9 mouse cellular contexts compared by ENCODE assay signal in the genomic region with DNA sequence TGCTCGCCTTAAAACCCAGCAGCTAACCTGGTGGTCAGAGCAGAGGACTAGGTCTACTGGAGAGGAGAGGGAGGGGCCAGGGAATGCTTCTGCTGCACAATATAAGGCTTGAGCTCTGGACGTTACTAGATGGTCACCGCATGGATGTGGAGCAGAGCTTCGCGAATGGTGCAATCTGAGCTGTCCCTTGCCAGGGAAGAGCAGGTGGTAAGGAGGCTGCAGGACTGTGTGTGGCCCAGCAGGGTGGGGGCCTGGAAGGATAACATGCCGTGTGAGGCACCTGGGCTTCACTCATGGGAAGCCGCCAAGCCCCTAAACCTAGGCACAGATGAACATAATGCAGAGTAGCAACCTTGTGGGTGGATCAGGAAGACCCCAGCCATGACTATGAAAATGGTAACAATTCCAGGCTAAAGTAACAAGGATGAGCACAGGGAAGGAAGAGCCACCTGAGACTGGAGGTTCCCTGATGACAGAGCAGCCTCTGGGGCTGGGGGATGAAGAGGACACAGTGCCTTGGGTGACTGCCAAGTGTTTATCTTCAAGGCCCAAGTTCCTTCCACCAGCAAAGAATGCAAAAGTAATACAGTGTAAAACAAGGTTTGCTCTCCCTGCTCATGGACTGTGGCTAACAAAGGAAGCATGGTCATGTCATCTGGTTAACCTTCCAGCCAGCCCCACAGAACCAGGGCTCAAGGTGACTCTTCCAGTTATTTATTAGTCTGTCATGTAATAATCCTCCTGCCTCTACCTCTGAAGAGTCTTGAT. TPM values are rescaled to one million over a fixed set of nuclear protein-coding genes. Genes with fewer than 3 reads are reported as not detected.
DNase-seq lines count a peak whose midpoint lies in the region; ATAC-seq lines count a peak whose summit lies in the region.
"Had no signal": no experiment of that assay in that cellular context is flagged by ENCODE, and none has a peak within 500 bp of the region (broad histone marks: within the 10 kb centered on the region; RNA-seq: fewer than 3 reads in every experiment).

No protein-coding gene starts in this region.

- H3K4me2 ChIP-seq in liver, embryonic 12.5 days: peak overlapping the region; percentile 14; the same call in 1 of the 2 replicates
- H3K4me2 ChIP-seq in hindbrain, embryonic 11.5 days (replicated peaks; ENCODE audit: low read depth, low read length): peak overlapping the region; percentile 40
- no peak overlapping the region for H3K4me2 ChIP-seq in liver, embryonic 13.5 days

- no peak for ATAC-seq in liver, embryonic 12.5 days
- no peak for ATAC-seq in hindbrain, embryonic 11.5 days (ENCODE audit: low FRiP score)
- ATAC-seq in liver, embryonic 13.5 days (ENCODE audit: low read depth): peak; percentile 14; the same call in 1 of the 2 replicates

- H3K27me3 ChIP-seq in liver, embryonic 12.5 days (replicated peaks): no peaks in the 10 kb centered on the region
- no peaks in the 10 kb centered on the region for H3K27me3 ChIP-seq in hindbrain, embryonic 11.5 days (ENCODE audit: control insufficient read depth, insufficient read depth, low read length)
- H3K27me3 ChIP-seq in liver, embryonic 13.5 days: no peaks in the 10 kb centered on the region

- WGBS in liver, embryonic 12.5 days (ENCODE audit: insufficient replicate concordance): 72% methylated on average over 7 of the region's 7 CpGs
- 67% methylated on average over 7 of the region's 7 CpGs for WGBS in hindbrain, embryonic 11.5 days
- WGBS in liver, embryonic 13.5 days (ENCODE audit: insufficient replicate concordance): 73% methylated on average over 7 of the region's 7 CpGs

- H3K36me3 ChIP-seq in liver, embryonic 12.5 days: no peaks in the 10 kb centered on the region
- H3K36me3 ChIP-seq in hindbrain, embryonic 11.5 days (ENCODE audit: control insufficient read depth, insufficient read depth, low read length): no peaks in the 10 kb centered on the region
- H3K36me3 ChIP-seq in liver, embryonic 13.5 days: no peaks in the 10 kb centered on the region

- no peak overlapping the region for H3K9ac ChIP-seq in liver, embryonic 12.5 days
- peak overlapping the region; percentile 31; the same call in 1 of the 2 replicates for H3K9ac ChIP-seq in hindbrain, embryonic 11.5 days (ENCODE audit: low read depth, low read length)
- no peak overlapping the region for H3K9ac ChIP-seq in liver, embryonic 13.5 days

- H3K9me3 ChIP-seq in liver, embryonic 12.5 days (replicated peaks): no peaks in the 10 kb centered on the region
- H3K9me3 ChIP-seq in hindbrain, embryonic 11.5 days (ENCODE audit: control insufficient read depth, low read length): no peaks in the 10 kb centered on the region
- no peaks in the 10 kb centered on the region for H3K9me3 ChIP-seq in liver, embryonic 13.5 days (replicated peaks)

- H3K4me3 ChIP-seq in liver, embryonic 12.5 days: no peak overlapping the region
- peak overlapping the region; percentile 51 for H3K4me3 ChIP-seq in hindbrain, embryonic 11.5 days (ENCODE audit: low read depth, low read length)
- H3K4me3 ChIP-seq in liver, embryonic 13.5 days (replicated peaks): no peak overlapping the region

- no peak for DNase-seq in liver
- DNase-seq in cerebellum, postnatal 25 days: peak; percentile 82 to 88
- DNase-seq in hindbrain, embryonic 11.5 days (ENCODE audit: low spot score): no peak
- DNase-seq in liver, embryonic 13.5 days: no peak
- no peak for DNase-seq in layer of hippocampus, postnatal 10 days (ENCODE audit: low spot score in 2 of 2)
- DNase-seq in natural killer cell, adult 2 months (ENCODE audit: low spot score in 2 of 2): no peak
- DNase-seq in urinary bladder, adult 18-20 months (ENCODE audit: low spot score in 2 of 2): no peak

- peaks cover 32% of the 10 kb centered on the region for H3K4me1 ChIP-seq in liver, embryonic 12.5 days
- peaks cover 6% of the 10 kb centered on the region for H3K4me1 ChIP-seq in hindbrain, embryonic 11.5 days (replicated peaks; ENCODE audit: control insufficient read depth, insufficient read depth, low read length)
- H3K4me1 ChIP-seq in liver, embryonic 13.5 days (replicated peaks): peaks cover 31% of the 10 kb centered on the region

- peak overlapping the region; percentile 48 for H3K27ac ChIP-seq in liver, embryonic 12.5 days
- H3K27ac ChIP-seq in hindbrain, embryonic 11.5 days (ENCODE audit: low read depth, low read length): no peak overlapping the region
- 0 out of 2 replicates have a peak overlapping the region, but pooled peaks have one; percentile 43 for H3K27ac ChIP-seq in liver, embryonic 13.5 days

RNA-seq across cellular contexts. Expression of gene Rufy3, which starts 21.8 kb away (rescaled TPM):
- polyA plus RNA-seq in liver, embryonic 12.5 days (2016; fragmentation: Nextera tagmentation; extraction: Ambion mirVana): 7.5 and 7.9 TPM in 2 replicates
- polyA plus RNA-seq in hindbrain, embryonic 11.5 days (2014; fragmentation: Nextera tagmentation; extraction: Ambion mirVana): 168 and 180 TPM in 2 replicates
- 3.7 and 4.5 TPM in 2 replicates for polyA plus RNA-seq in liver, embryonic 13.5 days (2015; fragmentation: Nextera tagmentation; extraction: Ambion mirVana)
- 100 to 1,000 TPM; 184 to 188 TPM for total RNA-seq in layer of hippocampus, postnatal 10 days (2021)

RNA-seq across cellular contexts. Expression of gene Utp3, which starts 32.3 kb away (rescaled TPM):
- polyA plus RNA-seq in liver, embryonic 12.5 days (2016; fragmentation: Nextera tagmentation; extraction: Ambion mirVana): 51.3 and 52.3 TPM in 2 replicates
- 68.7 and 75.4 TPM in 2 replicates for polyA plus RNA-seq in hindbrain, embryonic 11.5 days (2014; fragmentation: Nextera tagmentation; extraction: Ambion mirVana)
- polyA plus RNA-seq in liver, embryonic 13.5 days (2015; fragmentation: Nextera tagmentation; extraction: Ambion mirVana): 45.8 and 50.6 TPM in 2 replicates
- total RNA-seq in layer of hippocampus, postnatal 10 days (2021): 10 to 100 TPM; 29.7 to 31.0 TPM

RNA-seq across cellular contexts. Expression of gene Jchain, which starts 58.9 kb away (rescaled TPM):
- polyA plus RNA-seq in liver, embryonic 12.5 days (2016; fragmentation: Nextera tagmentation; extraction: Ambion mirVana): 0.11 and 0.12 TPM in 2 replicates
- polyA plus RNA-seq in hindbrain, embryonic 11.5 days (2014; fragmentation: Nextera tagmentation; extraction: Ambion mirVana): 0.49 TPM in 1 of 2 replicates, not detected in the other
- 0.15 and 0.38 TPM in 2 replicates for polyA plus RNA-seq in liver, embryonic 13.5 days (2015; fragmentation: Nextera tagmentation; extraction: Ambion mirVana)
- under 1 TPM; 0.25 to 0.34 TPM for total RNA-seq in layer of hippocampus, postnatal 10 days (2021)
- polyA plus RNA-seq: intestine, embryonic 14.5 days had no signal

Comparison
In these comparisons a context has a peak if more than half of its experiments do, and no peak if none do; other contexts are left out.
1. DNase-seq: peak in cerebellum, postnatal 25 days (2 of 2); none in liver (single experiment), hindbrain, embryonic 11.5 days (single experiment), liver, embryonic 13.5 days (single experiment), layer of hippocampus, postnatal 10 days (0 of 2), natural killer cell, adult 2 months (0 of 2) and urinary bladder, adult 18-20 months (0 of 2).
2. RNA of gene Rufy3, which starts 21.8 kb away (polyA plus RNA-seq): 168 to 180 TPM in hindbrain, embryonic 11.5 days; 7.5 to 7.9 TPM in liver, embryonic 12.5 days and 3.7 to 4.5 TPM in liver, embryonic 13.5 days; every median in the first group is over 10 times any median in the second.